Mouse (Mus musculus) C2C12 (cell line): ENCODE measurements around the gene Pde6b. TPM values are rescaled to one million over a fixed set of nuclear protein-coding genes. Genes with fewer than 3 reads are reported as not detected.

Experiments
- H3K27me3 ChIP-seq: one replicate; pipeline ENCODE4 v1.6.1; 2011; ENCODE audit not compliant: control insufficient read depth, insufficient read depth, insufficient read length
- H3K36me3 ChIP-seq: one replicate; pipeline ENCODE4 v1.6.1; 2011; ENCODE audit not compliant: control insufficient read depth, insufficient read depth
- H3K4me3 ChIP-seq: one replicate; pipeline ENCODE4 v1.5.1; 2011; ENCODE audit warnings: mild to moderate bottlenecking, control low read depth; ENCODE audit not compliant: poor library complexity, insufficient read depth, severe bottlenecking
- H3K79me2 ChIP-seq: one replicate; pipeline ENCODE4 v1.6.1; 2011; ENCODE audit not compliant: control insufficient read depth, insufficient read depth
- H3K79me3 ChIP-seq: one replicate; pipeline ENCODE4 v1.6.1; 2011; ENCODE audit warnings: low read depth, control low read depth
- H3ac ChIP-seq: one replicate; pipeline ENCODE3; 2011; ENCODE audit warnings: low read depth; ENCODE audit not compliant: control insufficient read depth, insufficient read length
- CEBPB ChIP-seq: IDR thresholded peaks from one replicate; pipeline ENCODE4 v1.6.1; 2011; ENCODE audit warnings: low read depth, mild to moderate bottlenecking, control low read depth, moderate library complexity
- CTCF ChIP-seq: IDR thresholded peaks from one replicate; pipeline ENCODE4 v1.5.1; 2011; ENCODE audit not compliant: control insufficient read depth, insufficient read depth, insufficient read length
- FOSL1 ChIP-seq: IDR thresholded peaks from one replicate; pipeline ENCODE4 v1.8.0; 2011; ENCODE audit warnings: mild to moderate bottlenecking, low read length; ENCODE audit not compliant: poor library complexity, insufficient read depth, severe bottlenecking
- MAX ChIP-seq: IDR thresholded peaks from one replicate; pipeline ENCODE4 v1.6.1; 2011; ENCODE audit warnings: mild to moderate bottlenecking, control low read depth
- MYOD1 ChIP-seq: IDR thresholded peaks from one replicate; pipeline ENCODE4 v1.6.1; 2011; ENCODE audit warnings: low read depth; ENCODE audit not compliant: control insufficient read depth, insufficient read length
- MYOG ChIP-seq: IDR thresholded peaks from one replicate; pipeline ENCODE4 v1.6.1; 2011; ENCODE audit not compliant: control insufficient read depth, insufficient read length; ENCODE audit errors: extremely low read depth
- USF1 ChIP-seq: IDR thresholded peaks from one replicate; pipeline ENCODE4 v1.6.1; 2011; ENCODE audit warnings: low read depth, mild to moderate bottlenecking, control low read depth, moderate library complexity
- polyA plus RNA-seq: library from polyadenylated mRNA; unstranded; fragments of >200 nt; fragmentation: generic; extraction: Trizol; gene quantifications from one replicate; pipeline ENCODE4 v1.2.1, GENCODE M21; 2012; ENCODE audit warnings: missing spikeins

Gene Pde6b
- polyA plus RNA-seq, 1 experiment, result 0.01 TPM

GRCm38 (mm10) chr5:108469617-108470016 lies 81.4 kb downstream of the Pde6b start:
- Histone ChIP-seq H3K4me3 (no peak overlapping the region), H3K79me3 (peaks cover 70% of the 10 kb centered on the region), H3K27me3 (no peaks in the 10 kb centered on the region), H3K36me3 (peaks cover 32% of the 10 kb centered on the region), H3ac (no peak overlapping the region), H3K79me2 (peaks cover 80% of the 10 kb centered on the region)
- TF ChIP-seq MYOD1 (peak; percentile 45), MYOG (no peak)

- no peak for TF ChIP-seq FOSL1
- no peak for TF ChIP-seq MYOG
- no peak for TF ChIP-seq CEBPB
- no peak for TF ChIP-seq MAX
- TF ChIP-seq USF1, result no peak
- TF ChIP-seq MYOD1, result no peak
- no peak for TF ChIP-seq CTCF
- Histone ChIP-seq H3K79me3 (peaks cover 33% of the 10 kb centered on the region), H3K4me3 (no peak overlapping the region), H3ac (no peak overlapping the region), H3K79me2 (peaks cover 51% of the 10 kb centered on the region), H3K27me3 (no peaks in the 10 kb centered on the region), H3K36me3 (peaks cover 65% of the 10 kb centered on the region)
Observed at GRCm38 (mm10) chr5:108473737-108474136, 85.5 kb downstream of the Pde6b start.

DNA sequence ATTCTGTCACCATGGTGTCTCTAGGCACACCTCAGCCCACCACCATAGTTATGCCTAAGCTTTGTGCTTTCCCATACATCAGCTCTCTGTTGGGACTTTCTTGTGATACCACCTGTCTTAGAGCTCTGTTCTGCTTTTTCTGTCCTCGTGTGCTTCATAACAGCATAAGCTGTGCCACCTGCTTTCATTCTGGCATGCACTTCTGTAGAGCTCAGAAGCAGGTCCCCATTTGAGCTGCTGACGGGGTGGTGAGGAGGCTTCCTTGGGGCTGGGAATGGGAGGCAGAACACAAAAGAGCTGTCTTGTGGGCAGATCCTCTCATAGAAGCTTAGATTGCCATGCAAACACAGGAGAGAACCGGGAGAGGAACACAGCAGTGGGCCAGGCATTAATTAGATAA lies 87.8 kb downstream of the Pde6b start:
- no peak overlapping the region for H3K4me3 ChIP-seq
- no peak overlapping the region for H3ac ChIP-seq
- H3K36me3 ChIP-seq, result peaks cover 70% of the 10 kb centered on the region
- H3K79me2 ChIP-seq, result peaks cover 41% of the 10 kb centered on the region
- H3K27me3 ChIP-seq, result no peaks in the 10 kb centered on the region
- peaks cover 25% of the 10 kb centered on the region for H3K79me3 ChIP-seq
- no peak for TF ChIP-seq MYOG
- TF ChIP-seq FOSL1, result no peak
- no peak for TF ChIP-seq MYOD1
- no peak for TF ChIP-seq USF1
- TF ChIP-seq CTCF, result no peak
- TF ChIP-seq CEBPB, result no peak
- TF ChIP-seq MAX, result no peak

Other genes starting within 250 kb of the Pde6b start
- gene Dr1, start 119.5 kb upstream of the Pde6b start, polyA plus RNA-seq, result 13.0 TPM
- gene Pigg, start 75.8 kb upstream of the Pde6b start, polyA plus RNA-seq, result 1.8 TPM
- gene Gm42517, start 20.5 kb upstream of the Pde6b start, polyA plus RNA-seq, result 1.1 TPM
- gene Atp5k, start 46.1 kb downstream of the Pde6b start, polyA plus RNA-seq, result 1,015 TPM
- gene Mfsd7a, start 60.5 kb downstream of the Pde6b start, polyA plus RNA-seq, result 0.25 TPM
- gene Pcgf3, start 72.8 kb downstream of the Pde6b start, polyA plus RNA-seq, result 14.4 TPM
- not detected for gene Cplx1, start 161.6 kb downstream of the Pde6b start, polyA plus RNA-seq
- gene Gak, start 241.4 kb downstream of the Pde6b start, polyA plus RNA-seq, result 44.0 TPM
- gene Tmem175, start 241.4 kb downstream of the Pde6b start, polyA plus RNA-seq, result 9.1 TPM